Mouse (Mus musculus) small intestine, adult 2 months (tissue): ENCODE measurements around the gene Mettl16. TPM values are rescaled to one million over a fixed set of nuclear protein-coding genes. Genes with fewer than 3 reads are reported as not detected.
"Not testable (repeated sequence)": the region's sequence is repeated elsewhere in the genome, so short reads cannot be mapped to it uniquely, and the experiment has no call there.

Experiments
- H3K27ac ChIP-seq: fragments of 200-500 bp; 2 replicates; pipeline ENCODE4 v1.5.1; 2012; ENCODE audit warnings: low read depth, low read length, control low read depth, inconsistent platforms; ENCODE audit not compliant: insufficient read depth
- H3K27me3 ChIP-seq: fragments of 200-500 bp; 2 replicates; pipeline ENCODE4 v1.6.1; 2012; ENCODE audit warnings: mild to moderate bottlenecking, moderate library complexity, low read length, inconsistent platforms; ENCODE audit not compliant: control insufficient read depth, insufficient read depth
- H3K36me3 ChIP-seq: fragments of 200-500 bp; 2 replicates; pipeline ENCODE4 v1.6.1; 2012; ENCODE audit warnings: mild to moderate bottlenecking, low read length, control low read depth, inconsistent platforms; ENCODE audit not compliant: control insufficient read depth, insufficient read depth
- H3K4me1 ChIP-seq: fragments of 200-500 bp; 2 replicates; pipeline ENCODE4 v1.6.1; 2012; ENCODE audit warnings: low read length, inconsistent platforms, mixed read lengths; ENCODE audit not compliant: control insufficient read depth, insufficient read depth, insufficient read length
- H3K4me3 ChIP-seq: fragments of 200-500 bp; 2 replicates; pipeline ENCODE4 v1.5.1; 2012; ENCODE audit warnings: low read depth, mild to moderate bottlenecking, control low read depth, inconsistent platforms, low read length, moderate library complexity
- CTCF ChIP-seq: fragments of 200-500 bp; IDR thresholded peaks from 2 replicates; pipeline ENCODE4 v1.5.1; 2012; ENCODE audit warnings: low read depth, mild to moderate bottlenecking, control low read depth, inconsistent platforms, low read length, moderate library complexity, mixed read lengths; ENCODE audit not compliant: insufficient replicate concordance, insufficient read length; ENCODE audit errors: extremely low read depth
- POLR2A ChIP-seq: fragments of 200-500 bp; IDR thresholded peaks from 2 replicates; pipeline ENCODE4 v1.6.1; 2012; ENCODE audit warnings: low read depth, mild to moderate bottlenecking, control low read depth, inconsistent platforms, low read length, moderate library complexity
- WGBS: fragments of 180-500 bp; shearing (Covaris S2); methylation state at CpG from one replicate; pipeline ENCODE4 v1.1.7; 2018; 5-methylcytosine and 5-hydroxymethylcytosine counted together
- polyA plus RNA-seq: library from polyadenylated mRNA; depleted of rRNA; stranded (reverse); fragments of >200 nt; gene quantifications from 2 replicates; pipeline ENCODE4 v1.2.3, GENCODE M21; 2012

The Mettl16 gene
- polyA plus RNA-seq, 1 experiment = 1.6 TPM

DNA sequence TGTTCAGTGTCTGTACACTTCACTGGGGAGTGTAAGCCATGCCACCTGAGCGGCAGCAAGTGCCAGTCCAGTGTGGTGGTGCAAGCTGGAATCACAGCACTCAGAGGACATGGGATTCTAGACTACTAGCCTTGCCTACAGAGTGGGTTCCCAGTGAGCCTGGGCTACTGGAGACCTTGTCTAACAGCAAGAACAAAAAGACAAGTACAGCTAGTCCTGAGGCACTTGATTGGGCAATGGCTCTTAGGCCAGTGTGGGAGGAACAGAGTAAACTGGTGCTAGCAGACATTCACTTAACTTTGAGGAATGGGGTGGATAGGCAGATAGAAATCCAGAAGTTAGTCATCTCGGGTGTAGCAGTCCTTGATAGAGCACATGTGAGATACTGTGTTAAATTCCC, 1.8 kb downstream of the Mettl16 start:
- no peak overlapping the region for H3K27ac ChIP-seq
- no peak for TF ChIP-seq CTCF
- TF ChIP-seq POLR2A = no peak
- 77% methylated on average over 2 of the region's 2 CpGs for WGBS

DNA sequence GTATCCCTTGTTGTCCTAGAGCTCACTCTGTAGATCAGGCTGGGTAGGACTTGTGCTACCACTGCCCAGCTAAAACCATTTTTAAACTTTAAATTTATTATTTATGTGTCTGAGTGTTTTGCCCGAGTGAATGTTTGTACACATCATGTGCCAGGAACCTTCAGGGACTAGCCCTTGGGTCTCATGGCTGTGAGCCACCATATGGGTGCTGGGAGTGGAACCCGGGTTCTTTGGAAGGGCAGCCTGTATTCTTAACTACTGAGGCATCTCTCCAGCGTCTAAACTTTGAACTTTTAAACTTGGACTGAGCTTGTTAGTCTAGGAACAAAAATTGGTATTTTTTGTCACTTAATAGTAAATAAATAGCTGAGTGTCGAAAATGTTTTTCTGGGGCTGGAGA, 22.2 kb downstream of the Mettl16 start:
- Histone ChIP-seq H3K4me3 (no peak overlapping the region), H3K36me3 (peaks cover 34% of the 10 kb centered on the region), H3K27me3 (no peaks in the 10 kb centered on the region), H3K27ac (no peak overlapping the region), H3K4me1 (peaks cover 2% of the 10 kb centered on the region; the same call in 1 of the 2 replicates)
- TF ChIP-seq POLR2A (no peak), CTCF (no peak)
- 93% methylated on average over 4 of the region's 4 CpGs for WGBS

More for the DNA sequence above, 1.8 kb downstream of the Mettl16 start:
- Histone ChIP-seq H3K36me3 (peaks cover 9% of the 10 kb centered on the region), H3K4me3 (no peak overlapping the region), H3K27me3 (no peaks in the 10 kb centered on the region), H3K4me1 (0 out of 2 replicates have a peak, but pooled peaks cover 2% of the 10 kb centered on the region)

DNA sequence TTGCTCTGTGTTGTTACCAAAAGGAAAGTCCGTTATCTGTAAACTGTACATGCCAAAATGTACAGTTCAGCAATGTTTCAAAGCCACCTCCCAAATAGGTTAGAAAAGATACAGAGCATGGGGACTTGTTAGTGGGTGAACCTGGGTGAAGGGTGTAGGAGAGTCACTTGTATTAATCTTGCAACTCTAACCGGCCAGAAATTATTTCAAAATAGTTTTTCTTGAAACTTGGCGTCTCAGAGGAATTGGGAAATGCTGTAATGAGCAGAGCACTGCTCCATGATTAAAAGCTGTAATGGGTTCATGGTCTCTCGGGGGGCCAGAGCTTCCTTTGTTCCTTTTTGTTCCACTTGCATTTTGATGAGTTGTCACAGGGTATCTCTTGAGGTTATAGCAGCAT, 30.0 kb downstream of the Mettl16 start:
- Histone ChIP-seq H3K27me3 (no peaks in the 10 kb centered on the region), H3K4me1 (peaks cover 2% of the 10 kb centered on the region; the same call in 1 of the 2 replicates), H3K36me3 (peaks cover 28% of the 10 kb centered on the region), H3K4me3 (no peak overlapping the region), H3K27ac (no peak overlapping the region)
- no peak for TF ChIP-seq CTCF
- TF ChIP-seq POLR2A = no peak
- WGBS = 87% methylated on average over 4 of the region's 4 CpGs

DNA sequence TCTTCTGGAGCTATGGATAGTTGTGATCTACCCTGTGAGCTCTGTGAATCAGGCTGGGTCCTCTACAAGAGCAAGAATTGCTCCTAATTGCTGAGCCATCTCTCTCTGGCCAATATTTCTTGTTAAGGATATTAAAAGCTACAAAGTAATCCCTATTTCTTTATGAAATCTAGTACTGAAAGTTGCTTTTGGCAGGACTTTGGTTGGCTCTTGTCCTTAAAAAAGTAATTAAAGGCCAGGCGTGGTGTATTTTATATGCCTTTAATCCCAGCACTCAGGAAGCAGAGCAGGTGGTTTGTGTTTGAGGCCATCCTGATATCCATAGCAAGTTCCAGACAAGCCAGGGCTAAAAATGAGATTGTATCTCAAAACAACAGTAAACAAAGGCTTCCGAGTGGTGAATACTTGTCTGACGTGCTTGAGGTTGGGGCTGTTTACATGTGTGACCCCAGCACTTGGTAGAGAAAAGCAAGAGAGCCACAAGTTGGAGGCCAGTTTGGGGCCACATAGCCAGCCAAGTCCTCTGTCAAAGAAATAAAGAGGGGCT, 33.5 kb downstream of the Mettl16 start:
- no peak overlapping the region for H3K27ac ChIP-seq
- no peak for TF ChIP-seq CTCF
- no peak for TF ChIP-seq POLR2A
- peaks cover 24% of the 10 kb centered on the region for H3K36me3 ChIP-seq
- WGBS = 81% methylated on average over 3 of the region's 3 CpGs
- H3K27me3 ChIP-seq = no peaks in the 10 kb centered on the region
- H3K4me1 ChIP-seq = no peaks in the 10 kb centered on the region
- H3K4me3 ChIP-seq = no peak overlapping the region

DNA sequence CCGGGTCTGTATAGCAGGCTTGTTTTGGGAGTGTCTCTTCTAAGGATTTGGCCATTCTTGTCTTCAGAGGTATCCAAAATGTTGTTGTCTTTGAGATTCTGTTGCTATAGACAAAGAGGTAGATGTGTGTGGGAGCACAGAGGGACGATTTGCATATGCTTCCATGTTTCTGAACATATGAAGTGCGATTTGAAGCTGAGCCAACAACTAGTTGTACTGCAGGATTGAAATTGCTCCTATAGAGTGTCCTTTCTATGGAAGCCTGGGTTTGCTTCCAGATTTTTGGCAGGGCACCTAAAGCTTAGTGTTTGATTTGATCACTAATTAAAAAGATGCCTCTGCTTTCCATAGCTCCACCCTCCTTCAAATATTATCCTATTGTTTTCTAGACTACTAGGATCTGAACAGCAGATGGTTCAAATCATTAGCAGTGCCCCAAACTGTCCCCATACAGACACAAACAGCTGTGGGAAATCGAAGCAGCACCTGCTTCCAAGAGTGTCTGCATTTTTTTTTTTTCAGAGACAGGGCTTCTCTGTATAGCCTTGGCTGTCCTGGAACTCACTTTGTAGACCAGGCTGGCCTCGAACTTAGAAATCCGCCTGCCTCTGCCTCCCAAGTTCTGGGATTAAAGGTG, 36.7 kb downstream of the Mettl16 start:
- 83% methylated on average over 6 of the region's 6 CpGs for WGBS

DNA sequence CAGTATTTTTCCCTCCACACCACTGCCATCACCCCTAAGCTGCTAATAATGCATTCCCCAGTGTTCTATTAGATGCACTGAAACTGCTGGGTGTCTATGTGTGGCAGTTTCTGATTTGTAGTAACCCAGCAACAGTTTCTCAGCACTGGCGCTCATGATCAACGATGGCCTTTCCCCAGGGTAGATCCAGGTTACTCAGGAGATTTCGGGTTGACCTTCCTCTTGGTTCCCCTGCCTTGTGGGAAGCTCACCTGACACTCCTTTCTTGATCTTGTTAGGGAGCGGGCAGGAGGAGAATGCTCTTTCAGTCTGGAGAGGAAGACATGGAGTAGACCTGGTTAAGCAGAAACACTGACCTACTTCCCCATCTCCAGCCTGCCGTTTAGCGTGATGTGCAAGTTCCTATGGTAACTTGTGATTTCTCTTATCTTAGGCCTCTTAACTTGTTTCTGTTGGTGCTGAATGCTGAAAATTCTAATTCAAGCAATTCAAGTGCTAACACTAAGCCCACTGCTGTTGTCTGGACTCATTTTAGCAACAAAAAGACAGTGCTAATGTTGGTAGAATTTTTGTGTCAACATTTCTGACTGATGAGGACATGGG, 37.7 kb downstream of the Mettl16 start:
- H3K4me3 ChIP-seq = no peak overlapping the region
- H3K36me3 ChIP-seq = peaks cover 18% of the 10 kb centered on the region
- WGBS = 90% methylated on average over 6 of the region's 6 CpGs
- no peaks in the 10 kb centered on the region for H3K4me1 ChIP-seq
- no peaks in the 10 kb centered on the region for H3K27me3 ChIP-seq
- no peak overlapping the region for H3K27ac ChIP-seq
- TF ChIP-seq POLR2A (no peak), CTCF (no peak)

More for the DNA sequence above, 36.7 kb downstream of the Mettl16 start:
- H3K4me3 ChIP-seq = no peak overlapping the region
- H3K36me3 ChIP-seq = peaks cover 21% of the 10 kb centered on the region
- TF ChIP-seq POLR2A (no peak), CTCF (no peak)
- H3K27me3 ChIP-seq = no peaks in the 10 kb centered on the region
- H3K27ac ChIP-seq = no peak overlapping the region
- no peaks in the 10 kb centered on the region for H3K4me1 ChIP-seq

DNA sequence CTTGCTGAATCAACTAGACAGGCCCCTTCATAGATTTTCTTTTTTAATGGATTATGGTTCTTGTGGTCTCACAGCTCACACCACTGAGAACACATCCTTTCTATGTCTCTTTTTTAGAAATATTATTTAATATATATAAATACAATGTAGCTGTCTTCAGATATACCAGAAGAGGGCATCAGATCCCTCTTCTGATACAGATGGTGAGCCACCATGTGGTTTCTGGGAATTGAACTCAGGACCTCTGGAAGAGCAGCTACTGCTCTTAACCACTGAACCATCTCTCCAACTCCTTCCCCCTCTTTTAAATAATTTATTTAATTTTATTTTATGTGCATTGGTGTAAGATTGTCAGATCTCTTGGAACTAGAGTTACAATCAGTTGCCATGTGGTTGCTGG, 39.5 kb downstream of the Mettl16 start:
- H3K4me1 ChIP-seq = no peaks in the 10 kb centered on the region
- TF ChIP-seq CTCF (no peak), POLR2A (no peak)
- H3K27me3 ChIP-seq = no peaks in the 10 kb centered on the region
- H3K27ac ChIP-seq = no peak overlapping the region
- peaks cover 15% of the 10 kb centered on the region for H3K36me3 ChIP-seq
- H3K4me3 ChIP-seq = no peak overlapping the region

DNA sequence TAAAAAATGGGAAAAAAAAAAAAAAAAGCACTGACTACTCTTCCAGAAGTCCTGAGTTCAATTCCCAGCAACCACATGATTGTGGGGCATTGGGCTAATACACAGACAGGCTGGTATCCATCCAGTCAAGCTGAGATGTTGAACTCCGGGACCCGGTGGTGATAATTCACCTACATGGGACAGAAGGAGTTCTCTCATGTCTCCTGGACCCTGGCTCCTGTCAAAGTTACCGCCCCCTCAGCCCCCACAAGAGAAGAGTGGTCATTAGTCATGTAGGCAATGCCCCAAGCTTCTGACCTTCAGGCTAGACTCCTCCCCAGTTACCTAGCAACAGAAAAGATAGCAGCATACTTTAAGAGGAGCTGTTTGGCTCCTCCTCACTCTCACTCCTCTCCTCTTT, 40.4 kb downstream of the Mettl16 start:
- H3K36me3 ChIP-seq = peaks cover 13% of the 10 kb centered on the region
- H3K27ac ChIP-seq, H3K4me1 ChIP-seq, H3K27me3 ChIP-seq, H3K4me3 ChIP-seq: not testable (repeated sequence)
- WGBS = 86% methylated on average over 3 of the region's 3 CpGs
